Mouse (Mus musculus) heart, adult 2 months (tissue): ENCODE results near the gene Rnf38.

ENCODE experiments used
- CTCF ChIP-seq: fragments of 200-600 bp; IDR thresholded peaks from 2 replicates; pipeline ENCODE4 v1.8.1; 2022; ENCODE audit warnings: antibody characterized with exemption, mild to moderate bottlenecking, moderate library complexity
- EP300 ChIP-seq: fragments of 200-500 bp; IDR thresholded peaks from 2 replicates; pipeline ENCODE4 v1.6.1; 2011; ENCODE audit warnings: low read depth, low read length, control low read depth; ENCODE audit not compliant: insufficient read depth
- POLR2A ChIP-seq: fragments of 200-500 bp; IDR thresholded peaks from 2 replicates; pipeline ENCODE4 v1.6.1; 2011; ENCODE audit warnings: mild to moderate bottlenecking, low read depth, low read length, control low read depth; ENCODE audit not compliant: insufficient read depth

DNA sequence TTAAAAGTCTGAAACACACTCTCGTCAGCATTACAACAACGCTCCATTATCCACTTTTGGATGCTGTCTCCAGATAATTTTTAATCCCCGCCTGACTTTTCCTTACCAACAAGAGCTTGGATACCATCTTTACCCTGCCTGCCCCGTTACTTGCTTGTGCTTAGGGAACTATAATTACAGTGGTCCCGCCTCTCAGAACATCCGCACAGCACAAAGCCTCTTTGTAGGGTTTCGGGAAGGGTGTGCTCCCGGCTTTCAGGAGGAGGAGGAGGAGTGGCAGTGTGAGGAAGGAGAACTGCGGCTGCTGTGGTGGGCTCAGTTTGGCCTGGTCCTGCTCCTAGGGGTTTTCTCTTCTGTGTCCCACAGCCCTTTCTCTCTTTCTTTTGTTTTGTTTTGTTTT is 9.4 kb downstream of the Rnf38 start:
- no peak for TF ChIP-seq CTCF
- TF ChIP-seq POLR2A, result no peak
- TF ChIP-seq EP300, result no peak
